Comparison of ENCODE assay signal across 24 mouse cellular contexts in the genomic region with DNA sequence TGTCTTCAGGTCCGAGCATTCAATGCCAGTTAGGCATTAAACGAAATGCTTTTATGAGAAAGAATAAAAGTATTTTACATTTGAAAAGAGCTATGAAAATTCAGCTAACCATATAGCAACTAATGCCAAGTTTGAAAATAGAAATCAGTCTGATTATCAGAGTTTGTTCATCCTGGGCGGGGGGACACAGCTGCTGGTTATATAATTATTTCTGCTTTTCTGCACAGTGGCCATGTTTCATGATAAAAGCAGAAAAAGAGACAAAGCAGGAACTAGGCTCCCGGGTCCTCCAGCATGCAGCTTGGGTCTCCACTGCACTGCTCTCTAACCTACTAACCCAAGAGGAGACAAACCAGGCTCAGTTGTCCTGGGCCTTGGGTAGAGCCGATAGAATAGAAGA.
DNase-seq lines count a peak whose midpoint lies in the region; ATAC-seq and TF ChIP-seq lines count a peak whose summit lies in the region.
"Had no signal": no experiment of that assay in that cellular context is flagged by ENCODE, and none has a peak within 500 bp of the region (broad histone marks: within the 10 kb centered on the region; RNA-seq: fewer than 3 reads in every experiment).

No protein-coding gene starts in this region.

- ATAC-seq in forebrain, embryonic 13.5 days, result no peak
- no peak for ATAC-seq in forebrain, embryonic 12.5 days (ENCODE audit: low FRiP score)
- ATAC-seq in forebrain, postnatal 0 days, result no peak
- ATAC-seq in forebrain, embryonic 11.5 days (replicated peaks; ENCODE audit: low FRiP score), result no peak
- ATAC-seq: activated CD4-positive, CD25-positive, alpha-beta regulatory T cell, adult 4 months; intestine, embryonic 15.5 days had no signal

- no peak overlapping the region for H3K9ac ChIP-seq in forebrain, embryonic 13.5 days
- no peak overlapping the region for H3K9ac ChIP-seq in forebrain, embryonic 12.5 days
- no peak overlapping the region for H3K9ac ChIP-seq in forebrain, postnatal 0 days
- no peak overlapping the region for H3K9ac ChIP-seq in forebrain, embryonic 11.5 days (ENCODE audit: low read length)
- H3K9ac ChIP-seq: embryonic facial prominence, embryonic 13.5 days; hindbrain, embryonic 14.5 days; intestine, embryonic 15.5 days had no signal

- H3K9me3 ChIP-seq in forebrain, embryonic 13.5 days (replicated peaks), result no peaks in the 10 kb centered on the region
- no peaks in the 10 kb centered on the region for H3K9me3 ChIP-seq in forebrain, embryonic 12.5 days
- no peaks in the 10 kb centered on the region for H3K9me3 ChIP-seq in forebrain, postnatal 0 days (ENCODE audit: low read length)
- no peaks in the 10 kb centered on the region for H3K9me3 ChIP-seq in forebrain, embryonic 11.5 days (ENCODE audit: control insufficient read depth, low read length)
- H3K9me3 ChIP-seq: embryonic facial prominence, embryonic 10.5 days; embryonic facial prominence, embryonic 13.5 days; intestine, embryonic 15.5 days had no signal

- H3K27ac ChIP-seq in forebrain, embryonic 13.5 days, result peak overlapping the region; percentile 5; the same call in 1 of the 2 replicates
- H3K27ac ChIP-seq in forebrain, embryonic 12.5 days, result no peak overlapping the region
- H3K27ac ChIP-seq in forebrain, postnatal 0 days (ENCODE audit: low read depth, low read length), result peak overlapping the region; percentile 54
- no peak overlapping the region for H3K27ac ChIP-seq in forebrain, embryonic 11.5 days (ENCODE audit: low read depth, low read length)
- H3K27ac ChIP-seq in layer of hippocampus, adult 2 months, result peak overlapping the region; percentile 87
- H3K27ac ChIP-seq: embryonic facial prominence, embryonic 10.5 days; embryonic facial prominence, embryonic 13.5 days; gastrocnemius, adult 2 months; hindbrain, embryonic 14.5 days; intestine, embryonic 15.5 days had no signal

- no peaks in the 10 kb centered on the region for H3K36me3 ChIP-seq in forebrain, embryonic 13.5 days (ENCODE audit: poor library complexity, severe bottlenecking)
- no peaks in the 10 kb centered on the region for H3K36me3 ChIP-seq in forebrain, embryonic 12.5 days (replicated peaks)
- H3K36me3 ChIP-seq in forebrain, postnatal 0 days (ENCODE audit: insufficient read depth), result no peaks in the 10 kb centered on the region
- no peaks in the 10 kb centered on the region for H3K36me3 ChIP-seq in forebrain, embryonic 11.5 days (ENCODE audit: control insufficient read depth, insufficient read depth, low read length)
- H3K36me3 ChIP-seq: embryonic facial prominence, embryonic 10.5 days; embryonic facial prominence, embryonic 13.5 days; intestine, embryonic 15.5 days had no signal

- no peak for DNase-seq in forebrain, postnatal 0 days
- DNase-seq in forebrain, embryonic 11.5 days (ENCODE audit: low spot score), result no peak
- DNase-seq in layer of hippocampus, adult 2 months (ENCODE audit: low spot score in 2 of 2), result no peak
- no peak for DNase-seq in layer of hippocampus, postnatal 25 days (ENCODE audit: extremely low spot score in 1 of 2, low spot score in 1 of 2)
- DNase-seq: adrenal gland, adult 8-10 months; adrenal gland, postnatal 25 days; cerebellum, adult 11-12 months; cerebellum, adult 8-10 months; cerebellum, postnatal 10 days; cerebellum, postnatal 36 days; embryo, embryonic 11 days; gastrocnemius, adult 2 months; gastrocnemius, postnatal 14 days; heart, adult 11 months; kidney, adult 11 months had no signal

- peaks cover 24% of the 10 kb centered on the region for H3K4me1 ChIP-seq in forebrain, embryonic 13.5 days
- H3K4me1 ChIP-seq in forebrain, embryonic 12.5 days, result peaks cover 11% of the 10 kb centered on the region
- 0 out of 2 replicates have a peak, but pooled peaks cover 5% of the 10 kb centered on the region for H3K4me1 ChIP-seq in forebrain, postnatal 0 days (ENCODE audit: insufficient read depth)
- peaks cover 4% of the 10 kb centered on the region; the same call in 1 of the 2 replicates for H3K4me1 ChIP-seq in forebrain, embryonic 11.5 days (replicated peaks; ENCODE audit: control insufficient read depth, insufficient read depth, low read length)
- H3K4me1 ChIP-seq: embryonic facial prominence, embryonic 13.5 days; intestine, embryonic 15.5 days had no signal

- 80% methylated on average over 5 of the region's 5 CpGs for WGBS in forebrain, embryonic 13.5 days
- WGBS in forebrain, embryonic 12.5 days, result 76% methylated on average over 5 of the region's 5 CpGs
- 61% methylated on average over 5 of the region's 5 CpGs for WGBS in forebrain, postnatal 0 days
- WGBS in forebrain, embryonic 11.5 days, result 84% methylated on average over 5 of the region's 5 CpGs

- no peaks in the 10 kb centered on the region for H3K27me3 ChIP-seq in forebrain, embryonic 13.5 days
- H3K27me3 ChIP-seq in forebrain, embryonic 12.5 days, result 0 out of 2 replicates have a peak, but pooled peaks cover 5% of the 10 kb centered on the region
- no peaks in the 10 kb centered on the region for H3K27me3 ChIP-seq in forebrain, postnatal 0 days (ENCODE audit: insufficient read depth, low read length)
- H3K27me3 ChIP-seq in forebrain, embryonic 11.5 days (ENCODE audit: control insufficient read depth, insufficient read depth, low read length), result no peaks in the 10 kb centered on the region
- H3K27me3 ChIP-seq: embryonic facial prominence, embryonic 13.5 days; intestine, embryonic 15.5 days had no signal

- TF ChIP-seq CTCF in forebrain, postnatal 0 days (IDR thresholded peaks at IDR 0.05; ENCODE audit: low read depth), result no peak
- TF ChIP-seq CTCF in layer of hippocampus, adult 2 months (conservative IDR thresholded peaks at IDR 0.05), result no peak

- no peak overlapping the region for H3K4me3 ChIP-seq in forebrain, embryonic 13.5 days
- no peak overlapping the region for H3K4me3 ChIP-seq in forebrain, embryonic 12.5 days (replicated peaks)
- no peak overlapping the region for H3K4me3 ChIP-seq in forebrain, postnatal 0 days (ENCODE audit: low read depth, low read length)
- no peak overlapping the region for H3K4me3 ChIP-seq in forebrain, embryonic 11.5 days (ENCODE audit: low read depth, low read length)
- H3K4me3 ChIP-seq in layer of hippocampus, adult 2 months, result no peak overlapping the region
- H3K4me3 ChIP-seq: embryonic facial prominence, embryonic 10.5 days; embryonic facial prominence, embryonic 13.5 days; erythroblast, embryonic 14.5 days; gastrocnemius, adult 2 months; intestine, embryonic 15.5 days had no signal

- H3K4me2 ChIP-seq in forebrain, embryonic 13.5 days, result no peak overlapping the region
- H3K4me2 ChIP-seq in forebrain, embryonic 12.5 days, result no peak overlapping the region
- no peak overlapping the region for H3K4me2 ChIP-seq in forebrain, postnatal 0 days (ENCODE audit: low read depth)
- no peak overlapping the region for H3K4me2 ChIP-seq in forebrain, embryonic 11.5 days (ENCODE audit: low read depth, low read length, severe bottlenecking)
- H3K4me2 ChIP-seq: embryonic facial prominence, embryonic 13.5 days; heart, embryonic 11.5 days; hindbrain, embryonic 14.5 days; intestine, embryonic 15.5 days had no signal

Comparison
In these comparisons a context has a peak if more than half of its experiments do, and no peak if none do; other contexts are left out.
1. H3K27ac ChIP-seq: peak in forebrain, embryonic 13.5 days (single experiment), forebrain, postnatal 0 days (single experiment) and layer of hippocampus, adult 2 months (single experiment); none in forebrain, embryonic 12.5 days (single experiment) and forebrain, embryonic 11.5 days (single experiment).